Mouse (Mus musculus) stomach, postnatal 0 days (tissue): ENCODE results near the gene Gbf1. TPM values are rescaled to one million over a fixed set of nuclear protein-coding genes. Genes with fewer than 3 reads are reported as not detected.
"Not testable (repeated sequence)": the region's sequence is repeated elsewhere in the genome, so short reads cannot be mapped to it uniquely, and the experiment has no call there.

Source experiments
- ATAC-seq: fragments of 200-750 bp; cut with Nextera tagmentation; 2 replicates; pipeline ENCODE4 v1.8.0; 2017; ENCODE audit not compliant: low FRiP score, low TSS enrichment
- DNase-seq: peaks from one replicate; pipeline ENCODE4 v3.0.0-alpha.2; 2016; ENCODE audit warnings: low spot score
- H3K27ac ChIP-seq: fragments of 300-500 bp; sonication (generic); replicated peaks from 2 replicates; pipeline ENCODE4 v1.5.1; 2014; ENCODE audit warnings: mild to moderate bottlenecking, control low read depth
- H3K27me3 ChIP-seq: fragments of 300-500 bp; sonication (generic); 2 replicates; pipeline ENCODE4 v1.6.1; 2014; ENCODE audit warnings: low read length; ENCODE audit not compliant: control insufficient read depth, insufficient read depth
- H3K36me3 ChIP-seq: fragments of 300-500 bp; sonication (generic); 2 replicates; pipeline ENCODE4 v1.6.1; 2014; ENCODE audit warnings: low read length, mixed read lengths; ENCODE audit not compliant: control insufficient read depth, insufficient read depth
- H3K4me1 ChIP-seq: fragments of 300-500 bp; sonication (generic); replicated peaks from 2 replicates; pipeline ENCODE4 v1.6.1; 2014; ENCODE audit warnings: antibody characterized with exemption; ENCODE audit not compliant: control insufficient read depth, insufficient read depth
- H3K4me2 ChIP-seq: fragments of 300-500 bp; sonication (generic); replicated peaks from 2 replicates; pipeline ENCODE4 v1.6.1; 2014; ENCODE audit warnings: low read depth, mild to moderate bottlenecking, control low read depth, moderate library complexity
- H3K4me3 ChIP-seq: fragments of 300-500 bp; sonication (generic); 2 replicates; pipeline ENCODE4 v1.5.1; 2014; ENCODE audit warnings: low read depth, low read length, control low read depth
- H3K9ac ChIP-seq: fragments of 300-500 bp; sonication (generic); 2 replicates; pipeline ENCODE4 v1.6.1; 2014; ENCODE audit warnings: mild to moderate bottlenecking, low read length, control low read depth, mixed read lengths
- H3K9me3 ChIP-seq: fragments of 300-500 bp; sonication (generic); 2 replicates; pipeline ENCODE4 v1.6.1; 2016; ENCODE audit warnings: low read length; ENCODE audit not compliant: control insufficient read depth
- CTCF ChIP-seq: IDR thresholded peaks from 2 replicates; pipeline ENCODE4 v1.5.1; 2016; ENCODE audit warnings: antibody characterized with exemption, low read depth, mild to moderate bottlenecking, moderate library complexity
- EP300 ChIP-seq: optimal IDR thresholded peaks from 2 replicates; pipeline ENCODE3; 2016; ENCODE audit warnings: antibody characterized with exemption
- WGBS: fragments of 180-500 bp; shearing (Covaris S2); extraction: QIAGEN DNeasy Blood & Tissue Kit; methylation state at CpG from one replicate; pipeline ENCODE4 v1.1.7; 2014; 5-methylcytosine and 5-hydroxymethylcytosine counted together
- polyA plus RNA-seq: library from polyadenylated mRNA; unstranded; fragments of >200 nt; fragmentation: Nextera tagmentation; extraction: Ambion mirVana; gene quantifications from 2 replicates; pipeline ENCODE4 v1.2.1, GENCODE M21; 2015

Gbf1 gene
- polyA plus RNA-seq, 1 experiment from 2014 or later: 29.0 TPM

GRCm38 (mm10) chr19:46149091-46149490 is 3.2 kb upstream of the Gbf1 start:
- TF ChIP-seq CTCF (no peak), EP300 (no peak)
- H3K4me1 ChIP-seq: 0 out of 2 replicates have a peak, but pooled peaks cover 3% of the 10 kb centered on the region
- H3K4me3 ChIP-seq: peak overlapping the region; percentile 50; the same call in 1 of the 2 replicates
- DNase-seq: no peak
- WGBS: 28% methylated on average over 12 of the region's 12 CpGs
- no peaks in the 10 kb centered on the region for H3K36me3 ChIP-seq
- no peak for ATAC-seq
- no peak overlapping the region for H3K9ac ChIP-seq
- peak overlapping the region; percentile 92 for H3K4me2 ChIP-seq
- peaks cover 13% of the 10 kb centered on the region; the same call in 1 of the 2 replicates for H3K27me3 ChIP-seq
- no peaks in the 10 kb centered on the region for H3K9me3 ChIP-seq
- H3K27ac ChIP-seq: no peak overlapping the region

GRCm38 (mm10) chr19:46165950-46166349 is 13.6 kb downstream of the Gbf1 start:
- ATAC-seq (no peak), DNase-seq (no peak)
- Histone ChIP-seq H3K4me3 (no peak overlapping the region), H3K27ac (no peak overlapping the region), H3K27me3 (no peaks in the 10 kb centered on the region), H3K36me3 (peaks cover 5% of the 10 kb centered on the region), H3K4me2 (no peak overlapping the region), H3K9me3 (no peaks in the 10 kb centered on the region), H3K9ac (no peak overlapping the region), H3K4me1 (no peaks in the 10 kb centered on the region)
- TF ChIP-seq CTCF: no peak
- TF ChIP-seq EP300: no peak
- 90% methylated on average over 3 of the region's 3 CpGs for WGBS

GRCm38 (mm10) chr19:46167169-46167568 is 14.9 kb downstream of the Gbf1 start:
- H3K27ac ChIP-seq, H3K4me1 ChIP-seq, H3K4me2 ChIP-seq, H3K36me3 ChIP-seq, H3K27me3 ChIP-seq, ATAC-seq, H3K4me3 ChIP-seq, H3K9me3 ChIP-seq, DNase-seq, H3K9ac ChIP-seq: not testable (repeated sequence)
- WGBS: 93% methylated on average over 1 of the region's 2 CpGs

- Histone ChIP-seq H3K4me1 (no peaks in the 10 kb centered on the region), H3K9ac (no peak overlapping the region), H3K27me3 (no peaks in the 10 kb centered on the region), H3K4me3 (no peak overlapping the region), H3K36me3 (peaks cover 7% of the 10 kb centered on the region), H3K9me3 (no peaks in the 10 kb centered on the region), H3K27ac (no peak overlapping the region), H3K4me2 (no peak overlapping the region)
- TF ChIP-seq CTCF: no peak
- 78% methylated on average over 3 of the region's 3 CpGs for WGBS
- ATAC-seq: no peak
- DNase-seq: no peak
Measured at GRCm38 (mm10) chr19:46169396-46169795, 17.1 kb downstream of the Gbf1 start.

- WGBS: 51% methylated on average over 1 of the region's 1 CpGs
- Histone ChIP-seq H3K9ac (no peak overlapping the region), H3K9me3 (no peaks in the 10 kb centered on the region), H3K4me1 (no peaks in the 10 kb centered on the region), H3K36me3 (peaks cover 4% of the 10 kb centered on the region; the same call in 1 of the 2 replicates), H3K4me3 (no peak overlapping the region), H3K4me2 (no peak overlapping the region), H3K27ac (no peak overlapping the region), H3K27me3 (no peaks in the 10 kb centered on the region)
- ATAC-seq (no peak), DNase-seq (no peak)
- TF ChIP-seq EP300 (no peak), CTCF (no peak)
Measured at GRCm38 (mm10) chr19:46169913-46170312, 17.6 kb downstream of the Gbf1 start.

- 64% methylated on average over 5 of the region's 5 CpGs for WGBS
- Histone ChIP-seq H3K4me2 (no peak overlapping the region), H3K36me3 (peaks cover 4% of the 10 kb centered on the region; the same call in 1 of the 2 replicates), H3K4me1 (no peaks in the 10 kb centered on the region), H3K9ac (no peak overlapping the region), H3K27ac (no peak overlapping the region), H3K9me3 (no peaks in the 10 kb centered on the region), H3K27me3 (no peaks in the 10 kb centered on the region), H3K4me3 (no peak overlapping the region)
- no peak for TF ChIP-seq EP300
- no peak for TF ChIP-seq CTCF
- DNase-seq (no peak), ATAC-seq (no peak)
Measured at GRCm38 (mm10) chr19:46172541-46172940, 20.2 kb downstream of the Gbf1 start.

GRCm38 (mm10) chr19:46175173-46175572 is 22.9 kb downstream of the Gbf1 start:
- ATAC-seq (no peak), DNase-seq (no peak)
- TF ChIP-seq CTCF (no peak), EP300 (no peak)
- Histone ChIP-seq H3K27ac (no peak overlapping the region), H3K4me2 (no peak overlapping the region), H3K27me3 (no peaks in the 10 kb centered on the region), H3K9ac (no peak overlapping the region), H3K36me3 (peaks cover 4% of the 10 kb centered on the region; the same call in 1 of the 2 replicates), H3K9me3 (no peaks in the 10 kb centered on the region), H3K4me1 (no peaks in the 10 kb centered on the region), H3K4me3 (no peak overlapping the region)
